Mouse (Mus musculus): ENCODE measurements around the gene Slc2a8.
A peak's percentile ranks its signal among the peaks of the same experiment; 100 is the strongest.

Gene Slc2a8

DNA sequence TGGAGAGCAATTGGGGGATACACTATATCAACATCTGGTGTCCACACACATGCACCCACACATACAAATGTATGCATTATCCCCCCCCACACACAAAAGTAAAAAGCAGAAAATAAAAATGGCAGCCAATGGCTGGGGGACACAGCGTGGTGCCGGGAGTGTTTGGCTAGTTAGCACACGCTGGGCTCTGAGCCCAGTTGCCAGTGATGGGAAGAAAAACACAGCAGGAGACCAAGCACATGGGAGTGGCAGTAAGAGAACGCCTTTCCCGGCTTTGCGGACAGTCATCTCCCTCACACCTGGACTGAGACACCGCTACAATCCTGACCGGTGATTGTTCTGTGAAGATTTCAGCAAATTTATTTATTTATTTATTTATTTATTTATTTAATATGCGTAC lies 10.6 kb downstream of the Slc2a8 start:
- no peak for DNase-seq (ENCODE audit: low read depth)

DNA sequence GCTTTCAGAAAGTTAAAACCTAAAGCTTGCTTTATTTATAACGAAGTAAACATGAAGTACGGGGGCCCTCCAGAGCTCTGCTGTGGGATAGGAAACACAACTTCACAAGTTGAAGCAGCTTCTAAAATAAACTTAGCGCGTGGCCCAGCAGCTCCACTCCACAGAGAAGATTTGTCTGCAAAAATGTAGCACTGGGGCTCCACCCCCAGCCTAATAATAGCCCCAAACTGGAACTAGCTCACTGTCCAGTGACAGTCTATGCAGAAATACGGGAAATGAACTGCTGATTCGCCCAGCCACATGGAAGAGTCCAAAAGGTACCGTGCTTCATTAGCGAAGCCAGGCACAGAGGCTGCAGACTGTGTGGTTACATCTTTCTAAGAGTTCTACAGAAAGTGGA lies 12.6 kb downstream of the Slc2a8 start:
- no peak for DNase-seq (ENCODE audit: low read depth)

DNA sequence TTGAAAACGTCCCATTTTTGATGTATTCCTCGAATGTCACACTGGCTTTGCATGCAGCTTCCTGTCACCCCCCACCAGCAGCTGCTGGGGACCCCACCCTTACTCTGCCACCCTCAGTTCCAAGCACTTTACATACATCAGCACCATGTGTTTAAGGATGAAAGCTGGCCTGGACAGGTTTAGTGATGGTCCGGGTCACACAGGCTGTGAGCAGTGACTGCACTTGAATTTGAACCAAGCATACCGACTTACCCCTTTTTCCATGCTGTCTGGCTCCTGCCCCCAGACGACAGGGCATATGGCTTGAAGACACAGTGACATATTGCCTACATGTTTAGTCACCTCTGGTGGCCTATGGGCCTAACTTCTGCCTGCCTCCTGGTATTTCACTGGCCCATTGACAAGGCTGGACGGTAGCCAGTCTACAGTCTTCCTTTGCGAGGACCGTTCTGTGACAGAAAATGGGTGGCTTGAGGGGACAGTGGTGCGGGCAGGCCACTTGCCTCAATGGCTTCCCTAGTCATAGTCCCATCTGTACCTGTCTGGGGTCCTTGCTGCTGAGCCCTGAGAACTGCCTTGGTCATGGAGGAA lies 13.8 kb downstream of the Slc2a8 start:
- no peak for DNase-seq (ENCODE audit: low read depth)

DNA sequence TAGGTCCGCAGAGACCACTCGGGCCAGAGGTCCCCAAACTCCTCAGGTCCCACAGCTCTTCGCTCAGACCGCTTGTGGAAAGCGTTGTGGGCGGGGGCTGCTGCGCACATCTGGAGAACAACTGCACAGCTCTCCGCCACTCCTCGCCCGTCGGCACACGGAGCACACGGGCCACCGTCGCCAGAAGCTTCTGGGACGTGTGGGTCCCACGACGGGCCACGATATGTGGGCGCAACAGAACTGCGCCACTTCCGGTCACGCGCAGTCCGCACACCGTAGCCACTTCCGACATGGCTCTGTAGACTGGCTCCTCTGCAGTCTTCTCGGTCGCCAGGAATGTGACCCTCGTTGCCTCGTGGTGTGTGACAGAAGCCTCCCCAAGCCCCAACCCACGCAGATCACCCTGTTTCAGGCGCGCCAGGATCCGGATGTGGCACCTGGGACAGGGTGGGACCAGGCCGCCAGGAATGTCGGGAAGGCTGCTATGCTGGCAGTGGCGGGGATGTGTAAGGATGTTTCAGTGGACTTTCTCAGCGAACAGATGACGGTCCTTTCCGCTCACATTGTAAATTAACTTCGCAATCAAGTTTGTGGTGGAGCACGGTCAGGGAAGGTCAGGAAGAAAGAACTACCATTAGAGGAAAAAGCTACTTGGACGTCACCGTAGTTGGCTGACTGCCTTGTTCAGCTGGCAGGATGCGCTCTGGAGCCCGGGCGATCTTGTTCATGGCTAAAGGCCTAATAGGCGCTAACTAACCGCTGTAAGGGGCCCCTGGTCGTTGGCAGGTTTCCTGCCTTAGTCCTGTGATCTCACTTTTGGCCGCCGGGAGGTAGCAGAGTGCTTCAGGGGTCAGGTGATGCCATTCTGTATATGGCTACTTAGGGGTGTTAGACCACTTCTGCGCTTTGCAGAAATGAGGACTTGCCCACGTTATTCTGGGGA lies 14.9 kb downstream of the Slc2a8 start:
- peak; percentile 94 for DNase-seq (ENCODE audit: low read depth)

DNA sequence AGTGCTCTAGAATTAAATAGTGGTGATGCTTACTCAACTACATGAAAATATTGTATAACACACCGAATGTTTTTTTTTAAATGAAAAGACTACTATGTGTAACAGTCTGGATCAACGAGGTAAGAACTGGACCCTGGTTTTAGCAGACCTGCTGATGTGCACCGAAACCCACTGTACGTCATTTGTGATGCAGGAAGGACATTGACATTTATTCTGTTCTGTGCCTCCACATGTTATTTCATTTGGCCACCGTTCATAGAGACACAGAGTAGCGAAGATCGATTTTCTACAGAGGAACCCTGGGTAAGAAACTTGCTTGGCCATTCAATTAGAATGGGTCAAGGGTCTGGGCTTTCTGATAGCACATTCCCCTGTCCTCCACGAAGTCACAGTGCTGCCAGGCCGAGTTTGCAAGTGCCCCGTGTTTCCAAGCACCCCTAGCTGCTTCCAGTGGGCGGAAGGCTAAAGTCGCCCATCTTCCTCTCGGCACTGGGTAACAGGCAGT lies 15.6 kb downstream of the Slc2a8 start:
- no peak for DNase-seq (ENCODE audit: low read depth)

DNA sequence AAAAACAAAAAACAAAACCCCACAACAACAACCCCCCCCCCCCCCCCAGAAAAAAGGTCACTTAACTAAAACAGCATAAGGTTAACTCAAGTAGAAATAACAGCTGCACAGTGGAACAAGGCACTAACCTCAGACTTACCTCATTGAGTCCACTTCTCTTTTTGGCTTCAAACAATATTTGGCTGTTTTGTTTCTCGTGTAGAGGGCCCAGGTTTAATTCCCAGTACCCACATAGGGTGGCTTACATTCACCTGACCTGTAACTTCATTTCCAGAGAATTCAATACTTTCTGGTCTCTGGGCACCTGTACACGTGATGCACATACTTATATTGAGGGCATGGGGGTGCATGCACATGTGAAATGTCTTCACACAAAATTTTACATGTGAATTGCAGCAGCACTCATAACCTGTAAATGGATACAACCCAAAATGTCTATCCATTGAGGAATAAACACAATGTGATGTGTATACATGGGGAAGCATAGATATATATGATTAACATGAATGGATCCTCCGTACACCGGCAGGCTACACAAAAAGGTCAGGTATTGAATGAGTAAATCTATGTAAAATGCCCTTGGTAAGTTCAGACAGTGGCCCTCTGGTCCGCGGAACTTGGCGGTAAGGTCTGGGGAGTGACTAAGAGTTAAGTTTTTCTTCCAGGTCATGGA lies 16.2 kb downstream of the Slc2a8 start:
- peak; percentile 76 for DNase-seq (ENCODE audit: low read depth)

DNA sequence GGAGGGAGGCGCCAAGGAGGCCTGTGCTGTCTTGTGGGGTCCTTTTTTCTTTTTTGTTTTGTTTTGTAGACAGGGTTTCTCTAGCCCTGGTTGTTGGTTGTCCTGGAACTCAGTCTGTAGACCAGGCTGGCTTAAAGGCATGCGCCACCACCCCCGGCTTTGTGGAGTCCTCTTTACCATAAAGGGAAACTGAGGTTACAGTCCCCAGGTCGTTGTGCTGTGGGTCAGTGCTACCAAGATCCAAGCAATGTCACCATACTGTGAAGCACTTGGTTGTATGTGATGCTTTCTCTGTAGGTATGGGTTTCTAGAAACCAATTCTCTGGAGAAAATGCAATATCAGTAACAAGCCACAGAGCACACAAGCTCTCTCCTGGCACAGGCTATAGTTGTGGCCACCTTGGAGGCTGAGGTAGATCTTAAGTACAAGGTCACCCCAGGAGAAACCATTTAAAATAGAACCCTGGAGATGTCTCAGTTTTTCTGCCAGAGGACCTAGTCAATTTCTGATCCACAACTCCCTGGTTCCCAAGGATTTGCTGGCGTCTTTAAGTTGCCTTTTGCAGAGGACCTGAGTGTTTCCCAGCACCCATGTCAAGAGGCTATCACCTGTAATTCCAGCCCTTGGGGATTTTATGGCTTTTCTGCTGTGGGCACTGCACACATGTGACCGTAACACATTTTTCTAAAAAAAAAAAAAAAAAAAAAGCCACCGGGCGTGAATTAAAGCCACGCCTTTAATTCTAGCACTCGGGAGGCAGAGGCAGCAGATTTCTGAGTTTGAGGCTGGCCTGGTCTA lies 17.0 kb downstream of the Slc2a8 start:
- peak; percentile 51 for DNase-seq (ENCODE audit: low read depth)

DNA sequence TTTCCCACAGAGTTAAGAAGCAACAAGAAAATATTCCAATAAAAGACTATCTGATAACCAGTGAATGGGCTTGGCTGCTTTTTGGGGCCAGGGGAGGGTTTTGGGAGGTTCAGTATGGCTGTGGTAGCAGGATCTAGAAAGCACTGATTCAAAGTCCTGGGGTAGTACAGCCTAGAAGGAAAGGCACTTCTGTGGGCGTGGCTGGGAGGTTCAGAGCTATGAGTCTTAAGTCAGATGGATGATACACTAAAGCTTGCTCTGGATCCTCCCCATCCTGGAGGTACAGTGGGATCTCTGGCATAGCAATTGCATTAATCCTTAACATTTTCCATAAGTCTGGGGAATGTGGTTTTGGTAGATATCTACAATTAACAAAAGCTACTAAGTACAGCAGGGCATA lies 17.9 kb downstream of the Slc2a8 start:
- peak; percentile 46 for DNase-seq (ENCODE audit: low read depth)

DNA sequence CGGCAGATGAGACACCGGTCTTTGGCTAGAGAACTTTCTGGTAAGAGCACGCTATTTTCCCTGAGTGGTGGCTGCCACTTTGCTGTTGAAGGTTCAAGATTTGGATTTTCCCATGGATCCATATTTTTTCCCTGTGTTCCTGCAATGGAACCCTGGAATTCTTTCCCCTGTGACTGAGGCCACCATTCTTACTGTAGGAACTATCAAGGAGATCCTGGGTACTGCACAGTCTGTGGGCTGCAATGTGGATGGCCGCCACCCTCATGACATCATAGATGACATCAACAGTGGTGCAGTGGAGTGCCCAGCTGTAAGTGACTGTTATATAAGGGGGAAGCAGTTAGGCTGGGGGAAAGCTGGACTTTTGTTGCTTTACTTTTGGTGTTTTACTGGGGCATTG lies 18.3 kb downstream of the Slc2a8 start:
- DNase-seq (ENCODE audit: low read depth) = peak; percentile 46

DNA sequence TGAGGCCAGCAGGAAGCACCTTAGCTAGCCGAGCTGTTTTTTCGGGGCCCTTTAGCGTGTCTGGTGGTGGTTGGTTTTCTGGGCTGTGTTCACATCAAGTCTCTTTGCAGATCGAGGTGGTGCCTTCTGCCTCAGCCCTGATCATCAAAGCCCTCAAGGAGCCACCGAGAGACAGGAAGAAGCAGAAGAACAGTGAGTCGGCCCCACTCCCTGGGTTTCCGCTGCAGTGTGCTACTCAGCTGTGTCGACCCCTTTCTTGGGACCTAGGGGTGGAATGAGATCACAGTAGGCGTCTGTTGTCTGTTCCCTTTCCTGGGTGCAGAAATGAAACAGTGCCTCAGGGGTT lies 19.0 kb downstream of the Slc2a8 start:
- DNase-seq (ENCODE audit: low read depth) = no peak

DNA sequence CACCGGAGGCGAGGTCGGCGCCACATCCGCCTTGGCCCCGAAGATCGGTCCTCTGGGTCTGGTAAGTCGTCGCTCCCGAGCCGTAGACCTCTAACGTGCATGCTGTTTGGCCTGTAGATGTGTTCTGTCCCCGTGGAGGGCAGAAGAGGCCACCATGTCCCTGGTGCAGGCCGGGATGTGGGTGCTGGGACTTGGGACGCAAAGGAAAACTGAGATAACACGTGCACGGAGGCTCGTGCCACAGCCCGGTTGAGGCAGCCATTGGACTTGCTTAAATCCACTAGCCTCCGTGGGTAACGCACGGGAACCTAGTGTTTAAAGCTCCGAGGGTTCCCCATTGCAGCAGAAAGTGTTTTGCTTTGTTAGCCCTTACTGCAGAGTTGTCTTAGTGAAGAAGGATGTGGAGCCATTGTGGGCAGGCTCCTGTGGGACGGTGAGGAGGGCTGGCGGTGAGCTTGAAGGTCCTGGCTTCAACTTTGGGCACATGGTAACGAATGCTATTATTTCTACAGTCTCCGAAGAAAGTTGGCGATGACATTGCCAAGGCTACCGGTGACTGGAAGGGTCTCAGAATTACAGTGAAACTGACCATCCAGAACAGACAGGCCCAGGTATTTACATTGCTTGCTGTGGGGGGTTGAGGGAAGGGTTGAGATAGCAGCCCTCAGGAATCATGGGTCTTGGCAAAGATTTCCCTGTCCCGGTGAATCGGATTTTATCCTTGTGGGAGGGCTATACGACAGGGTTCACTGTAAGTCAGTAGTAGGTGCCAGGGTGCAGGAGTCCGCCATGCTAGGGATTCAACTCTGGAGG lies 19.6 kb downstream of the Slc2a8 start:
- peak; percentile 60 for DNase-seq (ENCODE audit: low read depth)

DNA sequence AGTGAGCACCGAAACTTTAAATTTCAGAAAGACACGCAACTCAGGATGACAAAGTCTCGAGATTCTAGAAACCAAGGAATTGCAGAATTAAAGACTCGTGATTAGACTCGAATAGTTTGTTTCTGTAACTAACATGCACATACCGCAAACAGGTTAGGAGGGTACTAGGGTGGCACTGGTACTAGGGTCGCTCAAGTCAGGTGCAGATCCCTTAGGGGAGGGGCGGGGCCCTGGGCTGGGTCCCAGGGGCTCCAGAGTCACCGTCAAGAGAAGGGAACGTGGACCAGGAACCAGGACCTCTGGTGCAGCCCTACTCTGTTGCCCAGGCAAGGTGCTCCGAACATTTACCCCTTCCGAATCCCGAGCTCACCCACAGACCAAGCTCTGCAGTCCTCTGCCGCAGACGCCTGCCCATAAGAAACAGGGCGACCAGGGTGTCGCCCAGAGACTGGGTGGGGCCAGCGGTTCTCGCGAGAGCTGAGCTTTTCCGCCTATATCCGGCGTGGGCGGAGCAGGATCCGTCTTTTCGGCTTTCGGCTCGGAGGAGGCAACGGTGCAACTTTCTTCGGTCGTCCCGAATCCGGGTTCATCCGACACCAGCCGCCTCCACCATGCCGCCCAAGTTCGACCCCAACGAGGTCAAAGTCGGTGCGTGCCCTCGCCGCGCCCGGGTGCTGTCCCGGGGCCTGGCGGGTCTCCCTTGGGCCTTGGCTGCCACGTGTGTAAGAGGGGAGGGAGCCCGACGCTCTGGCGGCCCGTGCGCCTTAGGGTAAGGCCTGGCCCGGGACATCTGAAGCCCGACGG lies 20.5 kb downstream of the Slc2a8 start, which contains the start of the genes Rpl12 and Lrsam1:
Gene Rpl12, plus strand, starts transcription at position 368 of the 804 bp plus-strand sequence.
Gene Lrsam1, minus strand, starts transcription at position 423 of the 804 bp plus-strand sequence.
- DNase-seq (ENCODE audit: low read depth) = peak; percentile 95

DNA sequence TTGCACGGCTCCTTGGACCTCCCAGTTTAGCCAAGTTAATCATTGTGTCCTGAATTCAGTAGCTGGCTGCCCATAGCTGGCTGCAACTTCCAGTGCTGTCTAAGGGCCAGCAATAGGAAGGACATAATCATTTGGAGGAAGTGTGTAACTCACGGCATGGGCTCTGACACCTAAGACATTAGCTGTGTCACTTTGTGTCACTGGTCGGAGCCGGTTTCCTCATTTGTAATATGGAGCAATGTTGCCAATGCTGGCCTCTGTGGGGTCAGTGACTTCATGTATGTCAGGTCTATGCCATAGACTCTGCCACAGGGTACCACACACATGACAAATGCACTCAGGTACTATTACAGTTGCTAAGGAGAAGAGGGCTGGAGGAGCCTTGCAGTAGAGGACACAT lies 21.6 kb downstream of the Slc2a8 start:
- peak; percentile 63 for DNase-seq (ENCODE audit: low read depth)

DNA sequence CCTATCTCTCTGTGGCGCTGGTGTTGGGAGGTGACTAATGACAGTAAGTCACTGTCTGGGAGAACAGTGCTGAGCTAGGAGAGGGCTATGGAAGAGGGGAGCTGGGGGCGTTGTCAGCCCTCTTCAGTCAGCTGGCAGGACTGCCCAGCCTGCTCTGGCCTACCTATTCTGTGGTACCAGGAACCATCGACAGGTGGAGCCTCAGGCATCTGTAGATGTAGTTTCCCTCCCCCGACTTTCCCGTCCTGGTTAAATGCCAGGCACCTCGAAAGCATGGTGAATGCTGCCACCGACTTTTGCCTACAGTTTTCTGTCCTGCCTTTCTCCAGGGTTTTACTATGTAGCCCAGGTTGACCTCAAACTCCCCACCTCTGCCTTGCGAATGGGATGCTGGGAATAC lies 24.5 kb downstream of the Slc2a8 start:
- no peak for DNase-seq (ENCODE audit: low read depth)

DNA sequence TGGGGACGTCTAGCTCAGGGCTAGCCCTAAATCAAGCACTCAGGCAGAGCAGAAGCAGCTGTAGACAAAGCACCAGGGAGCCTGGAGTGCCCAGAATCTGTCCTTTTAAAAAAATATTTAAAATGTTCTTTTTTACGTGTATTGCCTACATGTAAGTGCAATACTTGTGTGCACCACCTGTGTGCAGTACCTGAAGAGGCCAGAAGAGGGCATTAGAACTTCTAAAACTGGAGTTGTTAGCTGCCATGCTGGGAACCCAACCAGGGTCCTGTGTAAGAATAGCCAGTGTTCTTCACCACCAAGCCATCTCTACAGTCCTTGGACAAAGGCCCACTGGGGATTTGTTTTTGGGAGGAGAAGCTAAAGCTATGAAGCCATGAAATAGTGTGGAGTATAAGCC lies 27.3 kb downstream of the Slc2a8 start:
- DNase-seq (ENCODE audit: low read depth) = no peak

DNA sequence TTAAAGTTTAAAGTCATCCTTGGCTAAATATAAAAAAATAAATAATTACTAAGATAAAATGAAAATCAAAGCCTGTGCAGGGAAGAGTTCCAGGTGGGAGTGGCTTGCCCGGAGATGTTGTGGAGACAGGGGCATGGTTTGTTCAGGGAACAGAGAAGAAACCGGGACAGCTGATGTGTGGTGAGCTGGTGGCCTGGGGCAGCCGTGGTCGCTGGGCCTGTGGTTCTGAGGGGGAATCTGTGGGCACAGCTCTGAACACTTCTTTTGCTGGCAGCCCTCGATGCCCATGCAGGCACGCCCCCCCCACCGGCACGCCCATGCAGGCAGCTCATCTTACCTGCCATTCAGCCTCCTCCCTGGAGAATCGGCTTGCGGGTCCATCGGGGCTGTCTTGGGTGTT lies 34.4 kb downstream of the Slc2a8 start:
- no peak for DNase-seq (ENCODE audit: low read depth)

DNA sequence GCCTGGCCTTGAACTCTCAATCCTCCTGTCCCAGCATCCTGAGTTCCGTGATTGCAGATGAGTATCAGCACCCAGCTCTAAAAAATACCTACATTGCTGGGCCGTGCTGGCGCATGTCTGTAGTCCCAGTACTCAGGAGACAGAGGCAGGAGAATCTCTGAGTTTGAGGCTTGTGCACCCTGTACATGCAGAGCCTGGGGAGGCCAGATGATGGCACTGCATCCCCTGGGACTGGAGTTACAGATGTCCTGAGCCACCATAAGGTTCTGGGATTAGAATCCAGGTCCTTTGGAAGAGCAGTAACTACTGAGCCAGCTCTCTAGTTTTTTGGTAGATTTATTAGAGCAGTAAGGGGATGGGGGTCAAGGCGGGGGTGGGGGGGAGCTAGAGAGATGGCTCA lies 41.4 kb downstream of the Slc2a8 start:
- DNase-seq (ENCODE audit: low read depth) = no peak

DNA sequence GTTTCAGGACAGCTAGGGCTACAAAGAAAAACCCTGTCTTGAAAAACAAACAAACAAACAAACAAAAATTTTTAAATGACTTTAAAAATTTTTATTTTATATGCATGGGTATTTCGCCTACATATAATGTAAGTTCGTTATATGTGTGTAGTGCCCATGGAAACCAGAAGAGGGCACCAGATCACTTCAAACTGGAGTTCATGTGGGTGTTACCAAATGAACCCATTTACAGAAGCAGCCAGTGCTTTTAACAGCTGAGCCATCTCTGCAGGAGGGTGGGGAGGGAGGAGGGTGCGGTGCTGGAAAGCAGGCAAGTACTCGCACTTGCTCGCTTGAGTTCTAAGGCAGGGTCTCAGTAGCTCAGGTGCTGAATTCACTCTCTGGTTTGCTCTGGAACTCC lies 42.5 kb downstream of the Slc2a8 start:
- peak; percentile 91 for DNase-seq (ENCODE audit: low read depth)

DNA sequence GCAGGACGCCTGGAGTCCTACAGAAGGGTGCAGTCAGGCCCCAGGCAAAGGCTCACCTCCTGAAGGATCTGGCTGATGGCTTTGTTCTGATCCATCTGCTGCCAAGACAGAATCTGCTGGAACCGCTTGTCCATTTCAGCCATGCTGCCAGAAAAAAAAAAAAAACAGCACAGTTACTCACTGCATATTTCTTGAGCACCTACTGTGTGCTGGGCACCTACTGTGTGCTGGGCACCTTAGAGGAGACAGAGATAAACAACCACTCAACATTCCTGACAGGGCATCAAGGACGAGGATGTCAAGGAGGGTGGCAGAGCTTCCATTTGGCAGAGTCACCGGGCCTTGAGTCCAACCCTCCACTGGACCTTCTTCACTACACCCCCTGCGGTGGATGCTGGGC lies 43.1 kb downstream of the Slc2a8 start:
- DNase-seq (ENCODE audit: low read depth) = no peak

DNA sequence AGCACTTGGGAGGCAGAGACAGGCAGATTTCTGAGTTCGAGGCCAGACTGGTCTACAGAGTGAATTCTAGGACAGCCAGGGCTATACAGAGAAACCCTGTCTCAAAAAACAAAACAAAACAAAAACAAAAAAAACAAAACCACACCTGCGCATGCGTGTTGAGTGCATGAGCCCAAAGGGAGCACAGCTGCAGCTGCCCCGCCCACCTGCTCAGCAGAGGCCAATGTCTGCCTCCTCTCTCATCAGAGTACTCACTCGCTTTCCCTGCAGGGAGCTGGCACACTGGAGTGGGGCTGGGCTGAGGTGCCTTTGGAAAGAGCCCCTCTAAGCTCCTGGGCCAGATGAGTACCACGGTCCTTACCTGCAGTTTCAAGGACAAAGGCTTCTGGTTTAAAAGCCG lies 50.2 kb downstream of the Slc2a8 start:
- DNase-seq (ENCODE audit: low read depth) = peak; percentile 68
